Mouse (Mus musculus) embryonic facial prominence, embryonic 14.5 days (tissue): Measurements from ENCODE around the gene Ppm1a. TPM values are rescaled to one million over a fixed set of nuclear protein-coding genes. Genes with fewer than 3 reads are reported as not detected.

Experiments used
- ATAC-seq: fragments of 200-750 bp; cut with Nextera tagmentation; 2 replicates; pipeline ENCODE4 v1.8.0; 2017; ENCODE audit warnings: low read depth, moderate number of reproducible peaks, moderate TSS enrichment
- DNase-seq: peaks from one replicate; pipeline ENCODE4 v3.0.0-alpha.2; 2015; ENCODE audit warnings: low spot score
- H3K27ac ChIP-seq: fragments of 300-500 bp; sonication (generic); replicated peaks from 2 replicates; pipeline ENCODE4 v1.5.1; 2014; ENCODE audit warnings: low read depth, mild to moderate bottlenecking, low read length, moderate library complexity
- H3K27me3 ChIP-seq: fragments of 300-500 bp; sonication (generic); replicated peaks from 2 replicates; pipeline ENCODE4 v1.6.1; 2014; ENCODE audit warnings: low read length; ENCODE audit not compliant: control insufficient read depth, insufficient read depth
- H3K36me3 ChIP-seq: fragments of 300-500 bp; sonication (generic); 2 replicates; pipeline ENCODE4 v1.6.1; 2014; ENCODE audit warnings: low read length, mixed read lengths; ENCODE audit not compliant: control insufficient read depth, insufficient read depth
- H3K4me1 ChIP-seq: fragments of 300-500 bp; sonication (generic); 2 replicates; pipeline ENCODE4 v1.6.1; 2014; ENCODE audit warnings: antibody characterized with exemption, low read length; ENCODE audit not compliant: control insufficient read depth, insufficient read depth
- H3K4me2 ChIP-seq: fragments of 300-500 bp; sonication (generic); 2 replicates; pipeline ENCODE4 v1.6.1; 2014; ENCODE audit warnings: low read depth, mild to moderate bottlenecking, low read length, moderate library complexity, mixed read lengths
- H3K4me3 ChIP-seq: fragments of 300-500 bp; sonication (generic); 2 replicates; pipeline ENCODE4 v1.5.1; 2014; ENCODE audit warnings: low read depth, mild to moderate bottlenecking, low read length
- H3K9ac ChIP-seq: fragments of 300-500 bp; sonication (generic); 2 replicates; pipeline ENCODE4 v1.6.1; 2014; ENCODE audit warnings: low read depth, mild to moderate bottlenecking, low read length, moderate library complexity, mixed read lengths
- H3K9me3 ChIP-seq: fragments of 300-500 bp; sonication (generic); 2 replicates; pipeline ENCODE4 v1.6.1; 2016; ENCODE audit warnings: low read length; ENCODE audit not compliant: control insufficient read depth
- WGBS: fragments of 180-500 bp; shearing (Covaris S2); extraction: QIAGEN DNeasy Blood & Tissue Kit; methylation state at CpG from one replicate; pipeline ENCODE4 v1.1.7; 2014; 5-methylcytosine and 5-hydroxymethylcytosine counted together
- polyA plus RNA-seq: library from polyadenylated mRNA; unstranded; fragments of >200 nt; fragmentation: Nextera tagmentation; extraction: Ambion mirVana; gene quantifications from 2 replicates; pipeline ENCODE4 v1.2.1, GENCODE M21; 2014

The Ppm1a gene
- polyA plus RNA-seq, 1 experiment from 2014 or later, result 84.3 TPM

GRCm38 (mm10) chr12:72785183-72785930 is 28.1 kb downstream of the Ppm1a start:
- Histone ChIP-seq H3K4me2 (no peak overlapping the region), H3K9me3 (no peaks in the 10 kb centered on the region), H3K4me1 (no peaks in the 10 kb centered on the region), H3K27ac (no peak overlapping the region), H3K4me3 (no peak overlapping the region), H3K36me3 (peaks cover 35% of the 10 kb centered on the region), H3K9ac (no peak overlapping the region), H3K27me3 (no peaks in the 10 kb centered on the region)
- DNase-seq (no peak), ATAC-seq (no peak)
- 90% methylated on average over 6 of the region's 6 CpGs for WGBS

DNA sequence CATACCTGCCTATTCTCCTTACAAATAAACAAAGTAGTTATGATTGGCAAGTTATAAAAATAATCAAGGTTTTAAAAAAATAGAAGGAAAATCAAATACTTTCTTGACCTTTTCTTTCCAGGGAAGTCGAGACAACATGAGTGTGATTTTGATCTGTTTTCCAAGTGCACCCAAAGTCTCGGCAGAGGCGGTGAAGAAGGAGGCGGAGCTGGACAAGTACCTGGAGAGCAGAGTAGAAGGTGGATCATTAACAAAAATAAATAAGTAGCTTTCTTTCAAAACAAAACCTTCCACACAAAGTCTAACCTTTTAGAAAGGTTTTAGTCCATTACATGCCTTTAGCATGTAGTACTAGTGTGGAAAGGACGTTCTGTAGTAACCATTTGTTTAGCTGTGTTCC is 29.3 kb downstream of the Ppm1a start:
- no peaks in the 10 kb centered on the region for H3K4me1 ChIP-seq
- no peak overlapping the region for H3K9ac ChIP-seq
- WGBS, result 88% methylated on average over 5 of the region's 5 CpGs
- DNase-seq (no peak), ATAC-seq (no peak)
- no peaks in the 10 kb centered on the region for H3K27me3 ChIP-seq
- H3K4me2 ChIP-seq, result no peak overlapping the region
- peaks cover 35% of the 10 kb centered on the region for H3K36me3 ChIP-seq
- H3K9me3 ChIP-seq, result no peaks in the 10 kb centered on the region
- no peak overlapping the region for H3K4me3 ChIP-seq
- H3K27ac ChIP-seq, result no peak overlapping the region

DNA sequence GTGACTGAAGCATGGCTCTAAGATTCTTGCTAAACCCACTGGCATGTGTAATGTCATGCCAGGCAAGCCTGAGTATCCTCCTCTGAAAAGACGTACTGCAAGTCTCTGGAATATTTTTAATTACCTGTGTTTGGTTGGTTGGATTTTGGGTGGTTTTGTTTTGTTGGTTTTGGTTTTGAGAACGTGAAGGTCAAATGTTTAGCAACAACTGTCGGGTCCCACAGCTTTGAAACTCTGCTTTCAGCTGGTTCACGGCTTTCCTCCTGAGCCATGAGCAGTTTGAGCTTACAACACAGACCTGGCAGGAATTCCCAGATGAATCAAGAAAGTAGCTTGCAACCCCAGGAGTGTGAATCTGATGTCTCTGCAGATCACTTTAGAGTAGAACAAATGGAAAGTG is 29.7 kb downstream of the Ppm1a start:
- Histone ChIP-seq H3K27ac (no peak overlapping the region), H3K36me3 (peaks cover 35% of the 10 kb centered on the region), H3K4me3 (no peak overlapping the region), H3K27me3 (no peaks in the 10 kb centered on the region), H3K4me1 (no peaks in the 10 kb centered on the region), H3K9me3 (no peaks in the 10 kb centered on the region), H3K9ac (no peak overlapping the region), H3K4me2 (no peak overlapping the region)
- ATAC-seq, result no peak
- WGBS, result 78% methylated on average over 4 of the region's 4 CpGs
- DNase-seq, result no peak

GRCm38 (mm10) chr12:72790538-72790937 is 33.3 kb downstream of the Ppm1a start:
- DNase-seq, result no peak
- Histone ChIP-seq H3K4me1 (no peaks in the 10 kb centered on the region), H3K27me3 (no peaks in the 10 kb centered on the region), H3K36me3 (peaks cover 41% of the 10 kb centered on the region), H3K4me3 (no peak overlapping the region), H3K9me3 (no peaks in the 10 kb centered on the region), H3K27ac (no peak overlapping the region), H3K4me2 (no peak overlapping the region), H3K9ac (no peak overlapping the region)
- no peak for ATAC-seq
- WGBS, result 74% methylated on average over 7 of the region's 7 CpGs

DNA sequence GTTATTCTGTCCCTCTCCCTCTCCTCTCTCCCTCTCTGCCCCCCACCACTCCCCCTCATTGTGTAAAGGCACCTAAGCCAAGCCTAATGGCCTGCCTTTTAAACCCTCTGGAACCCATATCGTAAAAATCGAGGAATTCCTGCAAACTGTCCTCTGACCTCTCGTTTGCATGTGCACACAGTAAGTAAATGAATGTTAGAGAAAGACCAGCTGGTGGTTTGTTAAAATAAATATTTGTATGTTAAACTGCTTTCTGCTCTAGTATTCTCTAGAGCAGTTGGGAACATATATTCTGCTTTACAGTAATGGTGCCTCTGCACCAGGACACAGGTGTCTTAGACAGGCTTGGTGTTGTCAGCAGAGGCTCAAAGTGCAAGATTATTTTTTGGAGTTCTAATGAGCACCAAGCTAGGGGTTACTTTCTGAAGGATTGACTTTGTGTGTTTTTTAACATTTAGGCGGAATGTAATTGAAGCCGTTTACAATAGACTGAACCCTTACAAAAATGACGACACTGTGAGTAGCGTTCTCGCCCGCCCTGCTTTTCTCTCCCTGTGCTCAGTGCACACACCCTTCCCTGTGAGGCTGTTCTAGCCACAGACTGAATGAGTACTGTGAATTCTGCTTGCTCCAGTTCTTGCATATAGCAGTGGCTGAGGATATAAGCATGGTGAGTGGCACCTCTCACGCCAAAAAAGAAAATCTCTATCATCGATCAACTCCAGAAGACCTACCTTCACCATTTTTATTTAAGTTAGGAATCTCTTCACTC is 35.3 kb downstream of the Ppm1a start:
- Histone ChIP-seq H3K27ac (no peak overlapping the region), H3K27me3 (no peaks in the 10 kb centered on the region), H3K4me2 (no peak overlapping the region), H3K4me1 (no peaks in the 10 kb centered on the region), H3K36me3 (peaks cover 46% of the 10 kb centered on the region), H3K4me3 (no peak overlapping the region), H3K9me3 (no peaks in the 10 kb centered on the region), H3K9ac (no peak overlapping the region)
- WGBS, result 88% methylated on average over 11 of the region's 11 CpGs
- ATAC-seq (no peak), DNase-seq (no peak)

DNA sequence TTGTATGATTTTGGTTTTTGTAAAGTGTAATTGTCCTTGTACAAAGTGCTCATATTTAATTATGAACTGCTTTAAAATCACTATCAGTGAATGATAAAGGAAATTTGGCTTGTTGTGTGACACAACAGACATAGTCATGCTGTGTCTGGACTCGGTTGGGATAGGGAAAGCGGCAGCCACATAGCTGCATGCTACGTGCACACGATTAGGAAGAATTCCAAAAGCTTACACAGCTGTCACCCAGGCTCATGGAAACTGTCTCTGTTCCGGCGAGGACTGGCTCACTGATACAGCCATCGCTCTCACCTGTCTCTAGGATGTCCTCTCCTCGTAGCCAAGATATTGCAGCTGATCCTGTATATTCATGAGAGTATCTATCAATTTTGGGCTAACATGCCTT is 36.7 kb downstream of the Ppm1a start:
- Histone ChIP-seq H3K36me3 (peaks cover 46% of the 10 kb centered on the region), H3K4me3 (no peak overlapping the region), H3K4me2 (no peak overlapping the region), H3K27ac (no peak overlapping the region), H3K9me3 (no peaks in the 10 kb centered on the region), H3K27me3 (no peaks in the 10 kb centered on the region), H3K4me1 (no peaks in the 10 kb centered on the region), H3K9ac (no peak overlapping the region)
- 92% methylated on average over 8 of the region's 8 CpGs for WGBS
- DNase-seq (no peak), ATAC-seq (no peak)

GRCm38 (mm10) chr12:72809798-72810197 is 52.5 kb downstream of the Ppm1a start:
- no peak for ATAC-seq
- Histone ChIP-seq H3K9me3 (0 out of 2 replicates have a peak, but pooled peaks cover 5% of the 10 kb centered on the region), H3K4me3 (no peak overlapping the region), H3K9ac (no peak overlapping the region), H3K4me1 (no peaks in the 10 kb centered on the region), H3K4me2 (no peak overlapping the region), H3K27me3 (no peaks in the 10 kb centered on the region), H3K27ac (no peak overlapping the region), H3K36me3 (no peaks in the 10 kb centered on the region)
- DNase-seq, result no peak
- 77% methylated on average over 6 of the region's 6 CpGs for WGBS

- WGBS, result 75% methylated on average over 3 of the region's 3 CpGs
- H3K9me3 ChIP-seq, result peaks cover 14% of the 10 kb centered on the region; the same call in 1 of the 2 replicates
These were observed 54.3 kb downstream of the Ppm1a start for GRCm38 (mm10) chr12:72811588-72811987.

More at GRCm38 (mm10) chr12:72811588-72811987, 54.3 kb downstream of the Ppm1a start:
- Histone ChIP-seq H3K36me3 (no peaks in the 10 kb centered on the region), H3K27ac (no peak overlapping the region), H3K4me2 (no peak overlapping the region), H3K4me1 (no peaks in the 10 kb centered on the region), H3K4me3 (no peak overlapping the region), H3K9ac (no peak overlapping the region), H3K27me3 (no peaks in the 10 kb centered on the region)
- ATAC-seq, result no peak
- no peak for DNase-seq
